Mouse (Mus musculus) liver, embryonic 12.5 days (tissue): Measurements from ENCODE around the gene Myo15b. TPM values are rescaled to one million over a fixed set of nuclear protein-coding genes. Genes with fewer than 3 reads are reported as not detected.

Source experiments
- ATAC-seq: fragments of 200-750 bp; cut with Nextera tagmentation; 2 replicates; pipeline ENCODE4 v1.8.0; 2017; ENCODE audit warnings: moderate number of reproducible peaks, mild to moderate bottlenecking, moderate library complexity
- H3K27ac ChIP-seq: fragments of 300-500 bp; sonication (generic); 2 replicates; pipeline ENCODE4 v1.5.1; 2016; ENCODE audit warnings: mild to moderate bottlenecking
- H3K27me3 ChIP-seq: fragments of 300-500 bp; sonication (generic); replicated peaks from 2 replicates; pipeline ENCODE4 v1.6.1; 2016; ENCODE audit warnings: mild to moderate bottlenecking, moderate library complexity
- H3K36me3 ChIP-seq: fragments of 300-500 bp; sonication (generic); 2 replicates; pipeline ENCODE4 v1.6.1; 2016; ENCODE audit warnings: mild to moderate bottlenecking, moderate library complexity
- H3K4me1 ChIP-seq: fragments of 300-500 bp; sonication (generic); 2 replicates; pipeline ENCODE4 v1.6.1; 2016
- H3K4me2 ChIP-seq: fragments of 300-500 bp; sonication (generic); 2 replicates; pipeline ENCODE4 v1.6.1; 2016; ENCODE audit warnings: mild to moderate bottlenecking, moderate library complexity
- H3K4me3 ChIP-seq: fragments of 300-500 bp; sonication (generic); 2 replicates; pipeline ENCODE4 v1.5.1; 2016; ENCODE audit warnings: mild to moderate bottlenecking, moderate library complexity
- H3K9ac ChIP-seq: fragments of 300-500 bp; sonication (generic); 2 replicates; pipeline ENCODE4 v1.6.1; 2016; ENCODE audit warnings: mild to moderate bottlenecking, moderate library complexity
- H3K9me3 ChIP-seq: fragments of 300-500 bp; sonication (generic); replicated peaks from 2 replicates; pipeline ENCODE4 v1.6.1; 2016; ENCODE audit warnings: mild to moderate bottlenecking, moderate library complexity
- WGBS: fragments of 180-500 bp; shearing (Covaris S2); methylation state at CpG from one replicate; pipeline ENCODE4 v1.1.7; 2016; ENCODE audit not compliant: insufficient replicate concordance; 5-methylcytosine and 5-hydroxymethylcytosine counted together
- polyA plus RNA-seq: library from polyadenylated mRNA; unstranded; fragments of >200 nt; fragmentation: Nextera tagmentation; extraction: Ambion mirVana; gene quantifications from 2 replicates; pipeline ENCODE4 v1.2.1, GENCODE M21; 2016

Myo15b gene
- polyA plus RNA-seq, 1 experiment from 2014 or later, result 0.83 TPM

GRCm38 (mm10) chr11:115906521-115906920 lies 48.3 kb downstream of the Myo15b start:
- Histone ChIP-seq H3K4me1 (peaks cover 98% of the 10 kb centered on the region), H3K9me3 (no peaks in the 10 kb centered on the region), H3K4me2 (no peak overlapping the region), H3K27ac (peak overlapping the region; percentile 100), H3K27me3 (no peaks in the 10 kb centered on the region), H3K36me3 (peaks cover 80% of the 10 kb centered on the region), H3K4me3 (no peak overlapping the region), H3K9ac (no peak overlapping the region)
- ATAC-seq, result no peak
- 90% methylated on average over 5 of the region's 5 CpGs for WGBS

- H3K4me1 ChIP-seq, result peaks cover 84% of the 10 kb centered on the region
- ATAC-seq, result peak; percentile 86
- peak overlapping the region; percentile 94 for H3K27ac ChIP-seq
- H3K4me3 ChIP-seq, result no peak overlapping the region
- H3K9me3 ChIP-seq, result no peaks in the 10 kb centered on the region
- peak overlapping the region; percentile 70 for H3K9ac ChIP-seq
- H3K4me2 ChIP-seq, result peak overlapping the region; percentile 47
- no peaks in the 10 kb centered on the region for H3K27me3 ChIP-seq
- H3K36me3 ChIP-seq, result peaks cover 78% of the 10 kb centered on the region
- WGBS, result 22% methylated on average over 5 of the region's 5 CpGs
Measured at GRCm38 (mm10) chr11:115911134-115911561, 52.9 kb downstream of the Myo15b start.

- H3K4me2 ChIP-seq, result peak within 1 kb of the TSS; percentile 47
- H3K4me3 ChIP-seq, result no peak within 1 kb of the TSS
- H3K9me3 ChIP-seq, result no peaks in the 10 kb centered on the region
- no peaks in the 10 kb centered on the region for H3K27me3 ChIP-seq
- peak within 1 kb of the TSS; percentile 70 for H3K9ac ChIP-seq
- ATAC-seq, result peak; percentile 75
- peak within 1 kb of the TSS; percentile 94 for H3K27ac ChIP-seq
- peaks cover 84% of the 10 kb centered on the region for H3K4me1 ChIP-seq
- WGBS, result 18% methylated on average over 11 of the region's 11 CpGs
- peaks cover 78% of the 10 kb centered on the region for H3K36me3 ChIP-seq
Measured at GRCm38 (mm10) chr11:115911632-115912376, 53.6 kb downstream of the Myo15b start, which contains the start of gene Smim6. Smim6 (plus strand) TSS chr11:115912017.

GRCm38 (mm10) chr11:115916579-115916978 lies 58.4 kb downstream of the Myo15b start:
- Histone ChIP-seq H3K4me2 (no peak overlapping the region), H3K4me1 (peaks cover 46% of the 10 kb centered on the region), H3K27ac (0 out of 2 replicates have a peak overlapping the region, but pooled peaks have one; percentile 16), H3K27me3 (no peaks in the 10 kb centered on the region), H3K9me3 (no peaks in the 10 kb centered on the region), H3K9ac (no peak overlapping the region), H3K4me3 (no peak overlapping the region), H3K36me3 (peaks cover 68% of the 10 kb centered on the region)
- WGBS, result 90% methylated on average over 4 of the region's 4 CpGs
- ATAC-seq, result no peak

GRCm38 (mm10) chr11:115918637-115919036 lies 60.4 kb downstream of the Myo15b start:
- no peaks in the 10 kb centered on the region for H3K9me3 ChIP-seq
- peaks cover 29% of the 10 kb centered on the region for H3K4me1 ChIP-seq
- peaks cover 71% of the 10 kb centered on the region for H3K36me3 ChIP-seq
- no peak for ATAC-seq
- H3K27ac ChIP-seq, result 0 out of 2 replicates have a peak overlapping the region, but pooled peaks have one; percentile 18
- H3K4me2 ChIP-seq, result no peak overlapping the region
- no peaks in the 10 kb centered on the region for H3K27me3 ChIP-seq
- 75% methylated on average over 5 of the region's 5 CpGs for WGBS
- H3K9ac ChIP-seq, result no peak overlapping the region
- no peak overlapping the region for H3K4me3 ChIP-seq

- no peak overlapping the region for H3K9ac ChIP-seq
- H3K4me2 ChIP-seq, result no peak overlapping the region
- H3K36me3 ChIP-seq, result peaks cover 71% of the 10 kb centered on the region
- peaks cover 29% of the 10 kb centered on the region for H3K4me1 ChIP-seq
- no peaks in the 10 kb centered on the region for H3K9me3 ChIP-seq
- H3K27ac ChIP-seq, result peak overlapping the region; percentile 34; the same call in 1 of the 2 replicates
- H3K27me3 ChIP-seq, result no peaks in the 10 kb centered on the region
- ATAC-seq, result no peak
- WGBS, result 85% methylated on average over 5 of the region's 5 CpGs
- H3K4me3 ChIP-seq, result no peak overlapping the region
Measured at GRCm38 (mm10) chr11:115919073-115919472, 60.9 kb downstream of the Myo15b start.

- Histone ChIP-seq H3K4me1 (peaks cover 23% of the 10 kb centered on the region), H3K36me3 (peaks cover 72% of the 10 kb centered on the region), H3K4me2 (no peak overlapping the region), H3K4me3 (no peak overlapping the region), H3K9ac (no peak overlapping the region), H3K27me3 (no peaks in the 10 kb centered on the region), H3K9me3 (no peaks in the 10 kb centered on the region), H3K27ac (peak overlapping the region; percentile 71)
- WGBS, result 34% methylated on average over 6 of the region's 6 CpGs
- peak; percentile 72 for ATAC-seq
Measured at GRCm38 (mm10) chr11:115920110-115920818, 62.1 kb downstream of the Myo15b start.

- Histone ChIP-seq H3K27ac (0 out of 2 replicates have a peak overlapping the region, but pooled peaks have one; percentile 54), H3K27me3 (no peaks in the 10 kb centered on the region), H3K4me3 (no peak overlapping the region), H3K9ac (no peak overlapping the region), H3K36me3 (peaks cover 67% of the 10 kb centered on the region), H3K9me3 (no peaks in the 10 kb centered on the region), H3K4me1 (peaks cover 6% of the 10 kb centered on the region), H3K4me2 (no peak overlapping the region)
- ATAC-seq, result no peak
- 74% methylated on average over 1 of the region's 1 CpGs for WGBS
Measured at GRCm38 (mm10) chr11:115921986-115922385, 63.8 kb downstream of the Myo15b start.

- H3K4me1 ChIP-seq, result peaks cover 17% of the 10 kb centered on the region
- H3K9me3 ChIP-seq, result no peaks in the 10 kb centered on the region
- H3K27ac ChIP-seq, result no peak overlapping the region
- WGBS, result 77% methylated on average over 8 of the region's 8 CpGs
- H3K9ac ChIP-seq, result no peak overlapping the region
- H3K4me3 ChIP-seq, result no peak overlapping the region
- H3K36me3 ChIP-seq, result peaks cover 49% of the 10 kb centered on the region
- ATAC-seq, result no peak
- H3K27me3 ChIP-seq, result no peaks in the 10 kb centered on the region
- H3K4me2 ChIP-seq, result no peak overlapping the region
Measured at GRCm38 (mm10) chr11:115929031-115929430, 70.8 kb downstream of the Myo15b start.

GRCm38 (mm10) chr11:115929818-115930217 lies 71.6 kb downstream of the Myo15b start:
- Histone ChIP-seq H3K36me3 (peaks cover 43% of the 10 kb centered on the region), H3K9ac (no peak overlapping the region), H3K4me2 (no peak overlapping the region), H3K4me1 (peaks cover 25% of the 10 kb centered on the region), H3K4me3 (no peak overlapping the region), H3K27me3 (no peaks in the 10 kb centered on the region), H3K9me3 (no peaks in the 10 kb centered on the region), H3K27ac (no peak overlapping the region)
- WGBS, result 75% methylated on average over 2 of the region's 3 CpGs
- no peak for ATAC-seq

- Histone ChIP-seq H3K27me3 (no peaks in the 10 kb centered on the region), H3K9me3 (no peaks in the 10 kb centered on the region), H3K27ac (no peak overlapping the region), H3K9ac (no peak overlapping the region), H3K4me2 (no peak overlapping the region), H3K4me1 (peaks cover 31% of the 10 kb centered on the region), H3K36me3 (peaks cover 46% of the 10 kb centered on the region), H3K4me3 (no peak overlapping the region)
- WGBS, result 56% methylated on average over 3 of the region's 3 CpGs
- ATAC-seq, result no peak
Measured at GRCm38 (mm10) chr11:115931235-115931634, 73.0 kb downstream of the Myo15b start.
